Mouse (Mus musculus): ENCODE measurements around the gene Taar8a. TPM values are rescaled to one million over a fixed set of nuclear protein-coding genes. Genes with fewer than 3 reads are reported as not detected.
"Not testable (repeated sequence)": the region's sequence is repeated elsewhere in the genome, so short reads cannot be mapped to it uniquely, and the experiment has no call there.

Taar8a gene
- not detected in 2 replicates for polyA plus RNA-seq (2014; fragmentation: Nextera tagmentation; extraction: Ambion mirVana)

GRCm38 (mm10) chr10:24076200-24076599, at the start of gene Taar8a:
Gene Taar8a (plus strand): TSS chr10:24076500.
- not testable (repeated sequence) for H3K27me3 ChIP-seq (ENCODE audit: control insufficient read depth, insufficient read depth, low read length); H3K27ac ChIP-seq (ENCODE audit: low read depth, low read length); H3K9me3 ChIP-seq (replicated peaks; ENCODE audit: control insufficient read depth, low read length); ATAC-seq (replicated peaks; ENCODE audit: insufficient number of reproducible peaks, low FRiP score, low TSS enrichment); H3K4me1 ChIP-seq (ENCODE audit: control insufficient read depth, insufficient read depth, low read length); H3K9ac ChIP-seq (ENCODE audit: low read depth, low read length); H3K36me3 ChIP-seq (ENCODE audit: control insufficient read depth, insufficient read depth, low read length); H3K4me2 ChIP-seq; H3K4me3 ChIP-seq (ENCODE audit: low read depth, low read length)
- 77% methylated on average over 2 of the region's 4 CpGs for WGBS (ENCODE audit: insufficient replicate concordance)

GRCm38 (mm10) chr10:24026922-24027321, 49.4 kb upstream of the Taar8a start, which contains the start of gene Taar7d:
Gene Taar7d (plus strand): TSS chr10:24027222.
- Histone ChIP-seq H3K4me3 (ENCODE audit: low read depth, low read length) (no peak within 1 kb of the TSS), H3K9ac (ENCODE audit: low read depth, low read length) (no peak within 1 kb of the TSS), H3K36me3 (ENCODE audit: control insufficient read depth, insufficient read depth, low read length) (no peaks in the 10 kb centered on the region), H3K27me3 (ENCODE audit: control insufficient read depth, insufficient read depth, low read length) (no peaks in the 10 kb centered on the region), H3K27ac (ENCODE audit: low read depth, low read length) (no peak within 1 kb of the TSS), H3K9me3 (replicated peaks; ENCODE audit: control insufficient read depth, low read length) (no peaks in the 10 kb centered on the region), H3K4me1 (ENCODE audit: control insufficient read depth, insufficient read depth, low read length) (no peaks in the 10 kb centered on the region), H3K4me2 (no peak within 1 kb of the TSS)
- ATAC-seq (replicated peaks; ENCODE audit: insufficient number of reproducible peaks, low FRiP score, low TSS enrichment), result no peak

- Histone ChIP-seq H3K4me1 (ENCODE audit: control insufficient read depth, insufficient read depth, low read length) (no peaks in the 10 kb centered on the region), H3K4me2 (no peak overlapping the region), H3K27ac (ENCODE audit: low read depth, low read length) (no peak overlapping the region), H3K27me3 (ENCODE audit: control insufficient read depth, insufficient read depth, low read length) (no peaks in the 10 kb centered on the region), H3K9ac (ENCODE audit: low read depth, low read length) (no peak overlapping the region), H3K9me3 (replicated peaks; ENCODE audit: control insufficient read depth, low read length) (no peaks in the 10 kb centered on the region), H3K4me3 (ENCODE audit: low read depth, low read length) (no peak overlapping the region), H3K36me3 (ENCODE audit: control insufficient read depth, insufficient read depth, low read length) (no peaks in the 10 kb centered on the region)
- no peak for ATAC-seq (replicated peaks; ENCODE audit: insufficient number of reproducible peaks, low FRiP score, low TSS enrichment)
Observed at GRCm38 (mm10) chr10:24031347-24031746, 45.0 kb upstream of the Taar8a start.

GRCm38 (mm10) chr10:24037314-24037713, 39.0 kb upstream of the Taar8a start, which contains the start of gene Taar7e:
Gene Taar7e (plus strand): TSS chr10:24037614.
- ATAC-seq (replicated peaks; ENCODE audit: insufficient number of reproducible peaks, low FRiP score, low TSS enrichment), result no peak
- Histone ChIP-seq H3K9me3 (replicated peaks; ENCODE audit: control insufficient read depth, low read length) (no peaks in the 10 kb centered on the region), H3K4me1 (ENCODE audit: control insufficient read depth, insufficient read depth, low read length) (no peaks in the 10 kb centered on the region)

GRCm38 (mm10) chr10:24040120-24040869, 36.0 kb upstream of the Taar8a start:
- no peak for ATAC-seq (replicated peaks; ENCODE audit: insufficient number of reproducible peaks, low FRiP score, low TSS enrichment)
- 38% methylated on average over 2 of the region's 2 CpGs for WGBS (ENCODE audit: insufficient replicate concordance)
- H3K36me3 ChIP-seq (ENCODE audit: control insufficient read depth, insufficient read depth, low read length), result no peaks in the 10 kb centered on the region

More at GRCm38 (mm10) chr10:24037314-24037713, 39.0 kb upstream of the Taar8a start, which contains the start of gene Taar7e:
- Histone ChIP-seq H3K27me3 (ENCODE audit: control insufficient read depth, insufficient read depth, low read length) (no peaks in the 10 kb centered on the region), H3K36me3 (ENCODE audit: control insufficient read depth, insufficient read depth, low read length) (no peaks in the 10 kb centered on the region), H3K9ac (ENCODE audit: low read depth, low read length) (no peak within 1 kb of the TSS), H3K27ac (ENCODE audit: low read depth, low read length) (no peak within 1 kb of the TSS), H3K4me2 (no peak within 1 kb of the TSS), H3K4me3 (ENCODE audit: low read depth, low read length) (no peak within 1 kb of the TSS)
- 81% methylated on average over 2 of the region's 2 CpGs for WGBS (ENCODE audit: insufficient replicate concordance)

GRCm38 (mm10) chr10:24049210-24049609, 27.1 kb upstream of the Taar8a start, which contains the start of gene Taar7f:
Gene Taar7f (plus strand): TSS chr10:24049510.
- Histone ChIP-seq H3K27me3 (ENCODE audit: control insufficient read depth, insufficient read depth, low read length) (no peaks in the 10 kb centered on the region), H3K27ac (ENCODE audit: low read depth, low read length) (no peak within 1 kb of the TSS), H3K9ac (ENCODE audit: low read depth, low read length) (no peak within 1 kb of the TSS), H3K9me3 (replicated peaks; ENCODE audit: control insufficient read depth, low read length) (no peaks in the 10 kb centered on the region), H3K4me3 (ENCODE audit: low read depth, low read length) (no peak within 1 kb of the TSS), H3K4me2 (no peak within 1 kb of the TSS), H3K36me3 (ENCODE audit: control insufficient read depth, insufficient read depth, low read length) (no peaks in the 10 kb centered on the region), H3K4me1 (ENCODE audit: control insufficient read depth, insufficient read depth, low read length) (no peaks in the 10 kb centered on the region)
- ATAC-seq (replicated peaks; ENCODE audit: insufficient number of reproducible peaks, low FRiP score, low TSS enrichment), result no peak

More at GRCm38 (mm10) chr10:24040120-24040869, 36.0 kb upstream of the Taar8a start:
- Histone ChIP-seq H3K4me1 (ENCODE audit: control insufficient read depth, insufficient read depth, low read length) (no peaks in the 10 kb centered on the region), H3K27me3 (ENCODE audit: control insufficient read depth, insufficient read depth, low read length) (no peaks in the 10 kb centered on the region), H3K9me3 (replicated peaks; ENCODE audit: control insufficient read depth, low read length) (no peaks in the 10 kb centered on the region), H3K4me2 (no peak overlapping the region), H3K27ac (ENCODE audit: low read depth, low read length) (no peak overlapping the region), H3K9ac (ENCODE audit: low read depth, low read length) (no peak overlapping the region), H3K4me3 (ENCODE audit: low read depth, low read length) (no peak overlapping the region)

- no peak overlapping the region for H3K4me3 ChIP-seq (ENCODE audit: low read depth, low read length)
- no peaks in the 10 kb centered on the region for H3K4me1 ChIP-seq (ENCODE audit: control insufficient read depth, insufficient read depth, low read length)
- WGBS (ENCODE audit: insufficient replicate concordance), result 19% methylated on average over 5 of the region's 5 CpGs
- no peaks in the 10 kb centered on the region for H3K27me3 ChIP-seq (ENCODE audit: control insufficient read depth, insufficient read depth, low read length)
- no peak overlapping the region for H3K9ac ChIP-seq (ENCODE audit: low read depth, low read length)
- no peak overlapping the region for H3K27ac ChIP-seq (ENCODE audit: low read depth, low read length)
- ATAC-seq (replicated peaks; ENCODE audit: insufficient number of reproducible peaks, low FRiP score, low TSS enrichment), result no peak
- H3K36me3 ChIP-seq (ENCODE audit: control insufficient read depth, insufficient read depth, low read length), result no peaks in the 10 kb centered on the region
- H3K4me2 ChIP-seq, result no peak overlapping the region
- H3K9me3 ChIP-seq (replicated peaks; ENCODE audit: control insufficient read depth, low read length), result no peaks in the 10 kb centered on the region
Observed at GRCm38 (mm10) chr10:24052039-24052438, 24.3 kb upstream of the Taar8a start.

GRCm38 (mm10) chr10:24058986-24059385, 17.3 kb upstream of the Taar8a start:
- Histone ChIP-seq H3K27me3 (ENCODE audit: control insufficient read depth, insufficient read depth, low read length) (no peaks in the 10 kb centered on the region), H3K9me3 (replicated peaks; ENCODE audit: control insufficient read depth, low read length) (no peaks in the 10 kb centered on the region; the same call in 1 of the 2 replicates), H3K36me3 (ENCODE audit: control insufficient read depth, insufficient read depth, low read length) (no peaks in the 10 kb centered on the region), H3K27ac (ENCODE audit: low read depth, low read length) (no peak overlapping the region), H3K4me1 (ENCODE audit: control insufficient read depth, insufficient read depth, low read length) (no peaks in the 10 kb centered on the region), H3K9ac (ENCODE audit: low read depth, low read length) (no peak overlapping the region), H3K4me2 (no peak overlapping the region), H3K4me3 (ENCODE audit: low read depth, low read length) (no peak overlapping the region)
- 78% methylated on average over 3 of the region's 3 CpGs for WGBS (ENCODE audit: insufficient replicate concordance)
- ATAC-seq (replicated peaks; ENCODE audit: insufficient number of reproducible peaks, low FRiP score, low TSS enrichment), result no peak

GRCm38 (mm10) chr10:24074751-24075150, 1.5 kb upstream of the Taar8a start:
- not testable (repeated sequence) for H3K4me3 ChIP-seq (ENCODE audit: low read depth, low read length); ATAC-seq (replicated peaks; ENCODE audit: insufficient number of reproducible peaks, low FRiP score, low TSS enrichment); H3K36me3 ChIP-seq (ENCODE audit: control insufficient read depth, insufficient read depth, low read length); H3K9ac ChIP-seq (ENCODE audit: low read depth, low read length); H3K9me3 ChIP-seq (replicated peaks; ENCODE audit: control insufficient read depth, low read length); H3K27me3 ChIP-seq (ENCODE audit: control insufficient read depth, insufficient read depth, low read length); H3K27ac ChIP-seq (ENCODE audit: low read depth, low read length); H3K4me1 ChIP-seq (ENCODE audit: control insufficient read depth, insufficient read depth, low read length); H3K4me2 ChIP-seq
- WGBS (ENCODE audit: insufficient replicate concordance), result 40% methylated on average over 2 of the region's 2 CpGs

Data from heart, embryonic 11.5 days (tissue).